Mouse (Mus musculus) cerebellum, adult 2 months (tissue): Measurements from ENCODE around the gene Abca7.

Experiments used
- CTCF ChIP-seq: fragments of 200-500 bp; IDR thresholded peaks from 2 replicates; pipeline ENCODE4 v1.5.1; 2011; ENCODE audit warnings: low read depth, mild to moderate bottlenecking, control low read depth, low read length, moderate library complexity, borderline replicate concordance; ENCODE audit not compliant: insufficient read depth
- POLR2A ChIP-seq: fragments of 200-500 bp; IDR thresholded peaks from 2 replicates; pipeline ENCODE4 v1.6.1; 2011; ENCODE audit warnings: low read length, control low read depth, borderline replicate concordance; ENCODE audit not compliant: insufficient read depth

GRCm38 (mm10) chr10:80063877-80064650 lies 67.8 kb downstream of the Abca7 start:
- TF ChIP-seq CTCF (no peak), POLR2A (no peak)
